Mouse (Mus musculus): Measurements from ENCODE around the gene Sh2b2.

DNA sequence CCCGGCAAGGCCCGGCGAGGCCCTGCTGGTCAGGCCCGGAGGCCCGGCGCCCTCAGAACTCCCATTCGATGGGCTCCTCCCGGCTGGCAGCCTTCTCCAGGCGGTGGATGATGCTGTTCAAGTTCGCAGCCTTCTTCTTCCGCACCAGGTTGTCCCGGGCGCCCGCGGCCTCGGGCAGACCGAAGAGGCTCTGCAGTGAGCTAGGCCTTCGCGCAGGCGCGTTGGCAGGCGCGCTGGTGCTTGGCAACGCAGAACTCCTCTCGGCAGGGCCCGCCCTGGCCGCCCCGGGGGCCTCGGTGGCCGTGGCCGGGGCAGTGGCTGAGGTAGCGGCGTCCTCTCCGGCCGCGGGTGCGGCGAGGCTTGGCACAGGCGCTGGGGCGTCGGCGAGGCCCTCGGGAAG, 28.4 kb upstream of the Sh2b2 start:
- no peak for TF ChIP-seq CTCF (conservative IDR thresholded peaks at IDR 0.05; ENCODE audit: insufficient read depth, insufficient read length, low read depth, low read length)
- TF ChIP-seq POLR2A (IDR thresholded peaks at IDR 0.05; ENCODE audit: low read depth, low read length) = no peak

All from kidney, adult 2 months (tissue).